Mouse (Mus musculus): ENCODE results near the gene Slamf9. TPM values are rescaled to one million over a fixed set of nuclear protein-coding genes. Genes with fewer than 3 reads are reported as not detected.
A peak's percentile ranks its signal among the peaks of the same experiment; 100 is the strongest.

The Slamf9 gene
- polyA plus RNA-seq (2014; fragmentation: Nextera tagmentation; extraction: Ambion mirVana), result 0.55 and 1.4 TPM in 2 replicates

- 45% methylated on average over 7 of the region's 7 CpGs for WGBS
- Histone ChIP-seq H3K9me3 (ENCODE audit: control insufficient read depth, low read length) (no peaks in the 10 kb centered on the region), H3K4me2 (no peak within 1 kb of the TSS), H3K9ac (ENCODE audit: low read depth, low read length) (no peak within 1 kb of the TSS), H3K4me1 (replicated peaks; ENCODE audit: control insufficient read depth, insufficient read depth, low read length) (peaks cover 4% of the 10 kb centered on the region; the same call in 1 of the 2 replicates), H3K27ac (ENCODE audit: low read depth, low read length) (no peak within 1 kb of the TSS), H3K36me3 (ENCODE audit: control insufficient read depth, insufficient read depth, low read length) (no peaks in the 10 kb centered on the region), H3K27me3 (replicated peaks; ENCODE audit: control insufficient read depth, insufficient read depth, low read length) (peaks cover 2% of the 10 kb centered on the region; the same call in 1 of the 2 replicates), H3K4me3 (ENCODE audit: low read depth, low read length) (no peak within 1 kb of the TSS)
- ATAC-seq (replicated peaks; ENCODE audit: low FRiP score), result 0 out of 2 replicates have a peak, but pooled peaks have one; percentile 23
- DNase-seq (ENCODE audit: low spot score), result no peak
Observed at GRCm38 (mm10) chr1:172475054-172475741, at the start of gene Slamf9. Gene Slamf9, plus strand, starts transcription at chr1:172475358.

GRCm38 (mm10) chr1:172426419-172426818 lies 48.7 kb upstream of the Slamf9 start:
- Histone ChIP-seq H3K27ac (ENCODE audit: low read depth, low read length) (no peak overlapping the region), H3K4me1 (replicated peaks; ENCODE audit: control insufficient read depth, insufficient read depth, low read length) (no peaks in the 10 kb centered on the region; the same call in 1 of the 2 replicates), H3K4me2 (no peak overlapping the region), H3K27me3 (replicated peaks; ENCODE audit: control insufficient read depth, insufficient read depth, low read length) (no peaks in the 10 kb centered on the region), H3K9me3 (ENCODE audit: control insufficient read depth, low read length) (no peaks in the 10 kb centered on the region), H3K36me3 (ENCODE audit: control insufficient read depth, insufficient read depth, low read length) (no peaks in the 10 kb centered on the region), H3K4me3 (ENCODE audit: low read depth, low read length) (no peak overlapping the region), H3K9ac (ENCODE audit: low read depth, low read length) (no peak overlapping the region)
- no peak for DNase-seq (ENCODE audit: low spot score)
- ATAC-seq (replicated peaks; ENCODE audit: low FRiP score), result no peak
- WGBS, result 70% methylated on average over 1 of the region's 1 CpGs

GRCm38 (mm10) chr1:172427841-172428240 lies 47.3 kb upstream of the Slamf9 start:
- Histone ChIP-seq H3K4me3 (ENCODE audit: low read depth, low read length) (no peak overlapping the region), H3K4me2 (no peak overlapping the region), H3K27me3 (replicated peaks; ENCODE audit: control insufficient read depth, insufficient read depth, low read length) (no peaks in the 10 kb centered on the region), H3K27ac (ENCODE audit: low read depth, low read length) (no peak overlapping the region), H3K36me3 (ENCODE audit: control insufficient read depth, insufficient read depth, low read length) (no peaks in the 10 kb centered on the region), H3K4me1 (replicated peaks; ENCODE audit: control insufficient read depth, insufficient read depth, low read length) (peaks cover 4% of the 10 kb centered on the region), H3K9me3 (ENCODE audit: control insufficient read depth, low read length) (no peaks in the 10 kb centered on the region), H3K9ac (ENCODE audit: low read depth, low read length) (no peak overlapping the region)
- 80% methylated on average over 3 of the region's 3 CpGs for WGBS
- no peak for ATAC-seq (replicated peaks; ENCODE audit: low FRiP score)
- no peak for DNase-seq (ENCODE audit: low spot score)

GRCm38 (mm10) chr1:172428614-172429013 lies 46.5 kb upstream of the Slamf9 start:
- H3K4me3 ChIP-seq (ENCODE audit: low read depth, low read length), result no peak overlapping the region
- 86% methylated on average over 1 of the region's 1 CpGs for WGBS
- no peak for DNase-seq (ENCODE audit: low spot score)
- no peaks in the 10 kb centered on the region for H3K27me3 ChIP-seq (replicated peaks; ENCODE audit: control insufficient read depth, insufficient read depth, low read length)
- ATAC-seq (replicated peaks; ENCODE audit: low FRiP score), result no peak
- no peaks in the 10 kb centered on the region for H3K36me3 ChIP-seq (ENCODE audit: control insufficient read depth, insufficient read depth, low read length)
- H3K9me3 ChIP-seq (ENCODE audit: control insufficient read depth, low read length), result no peaks in the 10 kb centered on the region
- no peak overlapping the region for H3K9ac ChIP-seq (ENCODE audit: low read depth, low read length)
- H3K27ac ChIP-seq (ENCODE audit: low read depth, low read length), result no peak overlapping the region
- H3K4me1 ChIP-seq (replicated peaks; ENCODE audit: control insufficient read depth, insufficient read depth, low read length), result peaks cover 8% of the 10 kb centered on the region
- no peak overlapping the region for H3K4me2 ChIP-seq

- Histone ChIP-seq H3K4me2 (no peak overlapping the region), H3K9me3 (ENCODE audit: control insufficient read depth, low read length) (no peaks in the 10 kb centered on the region), H3K9ac (ENCODE audit: low read depth, low read length) (no peak overlapping the region), H3K4me3 (ENCODE audit: low read depth, low read length) (no peak overlapping the region), H3K27me3 (replicated peaks; ENCODE audit: control insufficient read depth, insufficient read depth, low read length) (no peaks in the 10 kb centered on the region), H3K4me1 (replicated peaks; ENCODE audit: control insufficient read depth, insufficient read depth, low read length) (peaks cover 8% of the 10 kb centered on the region), H3K27ac (ENCODE audit: low read depth, low read length) (no peak overlapping the region), H3K36me3 (ENCODE audit: control insufficient read depth, insufficient read depth, low read length) (no peaks in the 10 kb centered on the region)
- no peak for ATAC-seq (replicated peaks; ENCODE audit: low FRiP score)
- no peak for DNase-seq (ENCODE audit: low spot score)
- 42% methylated on average over 9 of the region's 9 CpGs for WGBS
Observed at GRCm38 (mm10) chr1:172430731-172431220, 44.4 kb upstream of the Slamf9 start.

- H3K27ac ChIP-seq (ENCODE audit: low read depth, low read length), result no peak overlapping the region
- H3K27me3 ChIP-seq (replicated peaks; ENCODE audit: control insufficient read depth, insufficient read depth, low read length), result no peaks in the 10 kb centered on the region
- H3K36me3 ChIP-seq (ENCODE audit: control insufficient read depth, insufficient read depth, low read length), result no peaks in the 10 kb centered on the region
- no peak overlapping the region for H3K9ac ChIP-seq (ENCODE audit: low read depth, low read length)
- H3K4me3 ChIP-seq (ENCODE audit: low read depth, low read length), result no peak overlapping the region
- peaks cover 8% of the 10 kb centered on the region for H3K4me1 ChIP-seq (replicated peaks; ENCODE audit: control insufficient read depth, insufficient read depth, low read length)
- ATAC-seq (replicated peaks; ENCODE audit: low FRiP score) (peak; percentile 53; the same call in 1 of the 2 replicates), DNase-seq (ENCODE audit: low spot score) (no peak)
- no peaks in the 10 kb centered on the region for H3K9me3 ChIP-seq (ENCODE audit: control insufficient read depth, low read length)
- no peak overlapping the region for H3K4me2 ChIP-seq
- WGBS, result 32% methylated on average over 4 of the region's 4 CpGs
Observed at GRCm38 (mm10) chr1:172431836-172432586, 43.1 kb upstream of the Slamf9 start.

GRCm38 (mm10) chr1:172432587-172432955 lies 42.6 kb upstream of the Slamf9 start:
- Histone ChIP-seq H3K36me3 (ENCODE audit: control insufficient read depth, insufficient read depth, low read length) (no peaks in the 10 kb centered on the region), H3K4me1 (replicated peaks; ENCODE audit: control insufficient read depth, insufficient read depth, low read length) (peaks cover 8% of the 10 kb centered on the region), H3K27ac (ENCODE audit: low read depth, low read length) (no peak overlapping the region), H3K9me3 (ENCODE audit: control insufficient read depth, low read length) (no peaks in the 10 kb centered on the region), H3K9ac (ENCODE audit: low read depth, low read length) (no peak overlapping the region), H3K4me3 (ENCODE audit: low read depth, low read length) (no peak overlapping the region), H3K4me2 (no peak overlapping the region), H3K27me3 (replicated peaks; ENCODE audit: control insufficient read depth, insufficient read depth, low read length) (no peaks in the 10 kb centered on the region)
- ATAC-seq (replicated peaks; ENCODE audit: low FRiP score) (no peak), DNase-seq (ENCODE audit: low spot score) (no peak)
- 77% methylated on average over 3 of the region's 3 CpGs for WGBS

GRCm38 (mm10) chr1:172433012-172433850 lies 41.9 kb upstream of the Slamf9 start:
- no peak overlapping the region for H3K27ac ChIP-seq (ENCODE audit: low read depth, low read length)
- DNase-seq (ENCODE audit: low spot score) (no peak), ATAC-seq (replicated peaks; ENCODE audit: low FRiP score) (no peak)
- no peak overlapping the region for H3K4me3 ChIP-seq (ENCODE audit: low read depth, low read length)
- no peaks in the 10 kb centered on the region for H3K9me3 ChIP-seq (ENCODE audit: control insufficient read depth, low read length)
- no peaks in the 10 kb centered on the region for H3K27me3 ChIP-seq (replicated peaks; ENCODE audit: control insufficient read depth, insufficient read depth, low read length)
- no peaks in the 10 kb centered on the region for H3K36me3 ChIP-seq (ENCODE audit: control insufficient read depth, insufficient read depth, low read length)
- no peak overlapping the region for H3K4me2 ChIP-seq
- WGBS, result 63% methylated on average over 20 of the region's 20 CpGs
- H3K4me1 ChIP-seq (replicated peaks; ENCODE audit: control insufficient read depth, insufficient read depth, low read length), result peaks cover 8% of the 10 kb centered on the region
- H3K9ac ChIP-seq (ENCODE audit: low read depth, low read length), result no peak overlapping the region

Measured in liver, embryonic 11.5 days (tissue).